Mouse (Mus musculus) heart, embryonic 14.5 days (tissue): ENCODE results near the gene Snrnp70. TPM values are rescaled to one million over a fixed set of nuclear protein-coding genes. Genes with fewer than 3 reads are reported as not detected.
"Not testable (repeated sequence)": the region's sequence is repeated elsewhere in the genome, so short reads cannot be mapped to it uniquely, and the experiment has no call there.

Source experiments
- ATAC-seq: fragments of 200-750 bp; cut with Nextera tagmentation; 2 replicates; pipeline ENCODE4 v1.8.0; 2017; ENCODE audit warnings: low read depth, moderate TSS enrichment; ENCODE audit not compliant: insufficient number of reproducible peaks, insufficient read depth, low FRiP score
- H3K27ac ChIP-seq, 2 experiments: fragments of 200-500 bp in 1 of 2; fragments of 300-500 bp in 1 of 2; sonication (generic) in 1 of 2; replicated peaks in 1 of 2; 2 replicates each; pipeline ENCODE4 v1.5.1; 2012 to 2014; ENCODE audit warnings: low read depth in 2 of 2, low read length in 2 of 2, control low read depth in 1 of 2, mild to moderate bottlenecking in 1 of 2, mixed read lengths in 1 of 2; ENCODE audit not compliant: control insufficient read depth in 1 of 2, insufficient read depth in 1 of 2
- H3K27me3 ChIP-seq: fragments of 300-500 bp; sonication (generic); 2 replicates; pipeline ENCODE4 v1.6.1; 2014; ENCODE audit warnings: mild to moderate bottlenecking, low read length, control low read depth; ENCODE audit not compliant: control insufficient read depth, insufficient read depth
- H3K36me3 ChIP-seq: fragments of 300-500 bp; sonication (generic); 2 replicates; pipeline ENCODE4 v1.6.1; 2014; ENCODE audit warnings: mild to moderate bottlenecking, control low read depth, low read length, mixed read lengths; ENCODE audit not compliant: control insufficient read depth, insufficient read depth
- H3K4me1 ChIP-seq, 2 experiments: fragments of 200-500 bp in 1 of 2; fragments of 300-500 bp in 1 of 2; sonication (generic) in 1 of 2; 2 replicates each; pipeline ENCODE4 v1.6.1; 2012 to 2014; ENCODE audit warnings: low read length in 2 of 2, control low read depth in 1 of 2, mixed read lengths in 1 of 2; ENCODE audit not compliant: control insufficient read depth in 2 of 2, insufficient read depth in 2 of 2
- H3K4me2 ChIP-seq: fragments of 300-500 bp; sonication (generic); 2 replicates; pipeline ENCODE4 v1.6.1; 2014; ENCODE audit warnings: mild to moderate bottlenecking, low read length
- H3K4me3 ChIP-seq, 2 experiments: fragments of 200-500 bp in 1 of 2; fragments of 300-500 bp in 1 of 2; sonication (generic) in 1 of 2; 2 replicates each; pipeline ENCODE4 v1.5.1; 2012 to 2014; ENCODE audit warnings: low read length in 2 of 2, mild to moderate bottlenecking in 2 of 2, control low read depth in 1 of 2, low read depth in 1 of 2, moderate library complexity in 1 of 2; ENCODE audit not compliant: control insufficient read depth in 1 of 2, insufficient read depth in 1 of 2
- H3K9ac ChIP-seq: fragments of 300-500 bp; sonication (generic); 2 replicates; pipeline ENCODE4 v1.6.1; 2014; ENCODE audit warnings: mild to moderate bottlenecking, low read length
- H3K9me3 ChIP-seq: fragments of 300-500 bp; sonication (generic); 2 replicates; pipeline ENCODE4 v1.6.1; 2016; ENCODE audit warnings: low read length, control low read depth; ENCODE audit not compliant: control insufficient read depth
- WGBS: fragments of 180-500 bp; shearing (Covaris S2); extraction: QIAGEN DNeasy Blood & Tissue Kit; methylation state at CpG from one replicate; pipeline ENCODE4 v1.1.7; 2014; 5-methylcytosine and 5-hydroxymethylcytosine counted together
- polyA plus RNA-seq: library from polyadenylated mRNA; unstranded; fragments of >200 nt; fragmentation: Nextera tagmentation; extraction: Ambion mirVana; gene quantifications from 2 replicates; pipeline ENCODE4 v1.2.1, GENCODE M21; 2014

Snrnp70 gene
- polyA plus RNA-seq, 1 experiment from 2014 or later = 65.2 TPM

- no peaks in the 10 kb centered on the region for H3K9me3 ChIP-seq
- 85% methylated on average over 2 of the region's 2 CpGs for WGBS
- H3K27ac ChIP-seq = no peak overlapping the region
- H3K36me3 ChIP-seq = peaks cover 18% of the 10 kb centered on the region
- H3K9ac ChIP-seq = no peak overlapping the region
- H3K27me3 ChIP-seq = no peaks in the 10 kb centered on the region
- no peak for ATAC-seq
- no peak overlapping the region for H3K4me3 ChIP-seq
- no peak overlapping the region for H3K4me2 ChIP-seq
- peaks cover 7 to 20% of the 10 kb centered on the region in 2 experiments for H3K4me1 ChIP-seq
Observed at GRCm38 (mm10) chr7:45396787-45397186, 1.2 kb upstream of the Snrnp70 start.

DNA sequence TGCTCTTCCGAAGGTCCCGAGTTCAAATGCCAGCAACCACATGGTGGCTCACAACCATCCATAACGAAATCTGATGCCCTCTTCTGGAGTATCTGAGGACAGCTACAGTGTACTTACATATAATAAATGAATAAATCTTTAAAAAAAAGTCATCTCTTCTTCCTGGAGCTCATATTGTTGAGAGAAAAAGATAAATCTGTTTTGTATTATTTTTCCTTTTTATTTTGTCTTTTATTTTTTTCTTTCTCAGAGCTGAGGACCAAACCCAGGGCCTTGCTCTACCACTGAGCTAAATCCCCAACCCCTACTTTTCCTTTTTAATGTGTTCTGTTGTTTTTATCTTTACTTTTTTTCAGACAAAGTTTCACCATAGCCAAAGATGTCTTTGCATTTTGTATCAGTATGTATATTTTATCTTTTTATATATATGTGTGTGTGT lies 814 bp upstream of the Snrnp70 start:
- Histone ChIP-seq H3K27ac (peak overlapping the region; percentile 74 to 82; a peak in 3 of 4 replicates), H3K4me2 (peak overlapping the region; percentile 70), H3K4me1 (peaks cover 7 to 20% of the 10 kb centered on the region in 2 experiments), H3K4me3 (peak overlapping the region; percentile 50 to 63), H3K36me3 (peaks cover 23% of the 10 kb centered on the region)
- not testable (repeated sequence) for H3K9me3 ChIP-seq, H3K9ac ChIP-seq, H3K27me3 ChIP-seq, ATAC-seq
- WGBS = 4% methylated on average over 3 of the region's 3 CpGs

DNA sequence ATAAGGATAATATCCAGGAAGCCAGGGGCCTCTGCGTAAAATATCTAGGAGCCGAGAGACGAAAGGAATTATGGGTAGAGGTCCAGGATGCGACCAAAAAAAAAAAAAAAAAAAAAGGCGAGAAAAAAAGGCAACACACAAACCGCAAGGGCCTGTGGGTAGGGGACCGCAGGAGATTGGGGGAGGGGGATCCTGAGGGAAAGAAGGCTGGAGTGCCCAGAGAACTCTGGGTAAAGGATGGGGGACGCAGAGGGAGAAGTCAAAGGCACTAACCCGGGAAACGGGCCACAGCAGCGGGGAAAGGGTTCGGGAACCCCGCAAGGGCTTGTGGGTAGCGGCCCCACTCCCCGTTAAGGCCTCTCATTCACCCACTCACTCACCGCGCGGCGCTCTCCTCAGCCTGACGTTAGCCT lies 407 bp downstream of the Snrnp70 start:
- H3K4me2 ChIP-seq = peak overlapping the region; percentile 88
- no peaks in the 10 kb centered on the region for H3K27me3 ChIP-seq
- H3K9me3 ChIP-seq = no peaks in the 10 kb centered on the region
- peak overlapping the region; percentile 90 for H3K9ac ChIP-seq
- H3K4me3 ChIP-seq = peak overlapping the region; percentile 63 to 80
- 1% methylated on average over 18 of the region's 20 CpGs for WGBS
- peaks cover 34% of the 10 kb centered on the region for H3K36me3 ChIP-seq
- peak overlapping the region; percentile 95 for H3K27ac ChIP-seq
- peaks cover 7 to 20% of the 10 kb centered on the region in 2 experiments for H3K4me1 ChIP-seq
- ATAC-seq = peak; percentile 66

- 90% methylated on average over 3 of the region's 3 CpGs for WGBS
Observed at GRCm38 (mm10) chr7:45386077-45386476, 9.5 kb downstream of the Snrnp70 start.

GRCm38 (mm10) chr7:45376057-45376456 lies 19.5 kb downstream of the Snrnp70 start:
- Histone ChIP-seq H3K4me3 (no peak overlapping the region), H3K27me3 (no peaks in the 10 kb centered on the region), H3K4me1 (peaks cover 0 to 6% of the 10 kb centered on the region in 2 experiments; a peak in 1 of 4 replicates), H3K9me3 (no peaks in the 10 kb centered on the region), H3K4me2 (no peak overlapping the region), H3K27ac (no peak overlapping the region), H3K9ac (no peak overlapping the region), H3K36me3 (peaks cover 89% of the 10 kb centered on the region)
- WGBS = 94% methylated on average over 1 of the region's 1 CpGs
- ATAC-seq = no peak

More at GRCm38 (mm10) chr7:45386077-45386476, 9.5 kb downstream of the Snrnp70 start:
- H3K4me1 ChIP-seq = peaks cover 0 to 8% of the 10 kb centered on the region in 2 experiments; a peak in 1 of 4 replicates
- H3K4me3 ChIP-seq = no peak overlapping the region
- no peak for ATAC-seq
- no peak overlapping the region for H3K9ac ChIP-seq
- H3K27ac ChIP-seq = no peak overlapping the region
- no peaks in the 10 kb centered on the region for H3K27me3 ChIP-seq
- H3K9me3 ChIP-seq = no peaks in the 10 kb centered on the region
- no peak overlapping the region for H3K4me2 ChIP-seq
- H3K36me3 ChIP-seq = peaks cover 100% of the 10 kb centered on the region

GRCm38 (mm10) chr7:45374620-45375019 lies 20.9 kb downstream of the Snrnp70 start:
- Histone ChIP-seq H3K27me3 (peaks cover 3% of the 10 kb centered on the region), H3K9me3 (no peaks in the 10 kb centered on the region), H3K4me3 (no peak overlapping the region), H3K4me1 (peaks cover 3 to 20% of the 10 kb centered on the region in 2 experiments; a peak in 3 of 4 replicates), H3K4me2 (no peak overlapping the region), H3K36me3 (peaks cover 74% of the 10 kb centered on the region), H3K9ac (no peak overlapping the region), H3K27ac (no peak overlapping the region)
- ATAC-seq = no peak
- WGBS = 92% methylated on average over 8 of the region's 8 CpGs

- H3K4me1 ChIP-seq = peaks cover 10 to 25% of the 10 kb centered on the region in 2 experiments
- ATAC-seq = no peak
- H3K4me2 ChIP-seq = no peak overlapping the region
- peaks cover 20% of the 10 kb centered on the region for H3K27me3 ChIP-seq
- 59% methylated on average over 5 of the region's 5 CpGs for WGBS
- no peak overlapping the region for H3K27ac ChIP-seq
- H3K9ac ChIP-seq = no peak overlapping the region
- H3K9me3 ChIP-seq = no peaks in the 10 kb centered on the region
- no peak overlapping the region for H3K4me3 ChIP-seq
- H3K36me3 ChIP-seq = peaks cover 52% of the 10 kb centered on the region
Observed at GRCm38 (mm10) chr7:45372371-45372770, 23.2 kb downstream of the Snrnp70 start.
